Mouse (Mus musculus): Measurements from ENCODE around the gene Plxnc1. TPM values are rescaled to one million over a fixed set of nuclear protein-coding genes. Genes with fewer than 3 reads are reported as not detected.

Gene Plxnc1
- 10 to 100 TPM; 58.4 to 67.3 TPM for total RNA-seq (2021)

DNA sequence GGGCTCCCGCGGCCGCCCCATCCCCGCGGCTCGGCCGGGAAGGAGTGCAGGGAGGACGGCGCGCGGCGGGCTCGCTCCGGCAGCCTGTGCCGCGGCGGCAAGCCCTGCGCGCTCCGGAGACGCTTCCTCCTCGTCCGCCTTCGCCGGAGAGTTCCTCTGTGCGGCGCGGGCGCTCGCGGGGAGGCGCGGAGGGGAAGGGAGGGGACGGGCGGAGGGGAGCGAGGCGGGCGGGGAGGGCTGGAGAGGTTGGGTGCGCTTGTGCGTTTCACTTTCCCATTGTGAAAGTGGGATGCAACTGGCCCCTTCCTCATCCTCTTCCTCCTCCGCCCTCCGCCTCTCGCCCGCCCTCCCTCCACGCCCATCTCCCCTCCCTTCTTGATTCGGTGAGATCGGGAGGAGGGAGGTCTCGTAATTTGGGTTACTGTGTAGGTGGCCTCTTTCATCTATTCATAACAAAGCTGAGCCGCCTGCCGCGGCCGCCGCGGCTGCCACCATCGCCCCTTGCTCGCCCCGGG, at the start of gene Plxnc1:
Gene Plxnc1, minus strand, starts transcription at position 145 of the 515 bp plus-strand sequence.
- intact Hi-C loops (cut with DNase I): loop anchor here (5.0 to 10.0 kb wide), 5 partner anchors 110 to 730 kb away; partner anchors contain the start of gene Cep83
- peak; percentile 81 for DNase-seq

DNA sequence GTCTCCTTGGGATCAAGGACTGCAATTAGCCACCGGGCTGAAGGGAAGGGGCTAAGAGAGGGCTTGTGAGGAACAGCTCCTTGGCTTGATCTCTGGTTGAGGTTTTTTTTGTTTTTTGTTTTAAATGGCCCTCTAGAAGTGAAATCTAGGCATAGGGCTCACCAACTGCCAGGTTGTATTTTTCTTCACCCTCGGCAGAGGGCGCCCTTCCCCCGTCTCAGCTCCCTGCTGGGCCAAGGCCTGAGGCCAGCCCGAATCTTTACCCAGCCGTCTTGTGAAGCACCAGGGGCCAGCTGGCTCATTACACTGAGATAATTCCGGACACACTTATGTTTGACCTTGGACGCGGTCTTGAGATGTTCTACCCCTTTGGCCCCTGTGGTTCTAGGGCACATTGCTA, 47.5 kb upstream of the Plxnc1 start:
- DNase-seq: peak; percentile 73
- intact Hi-C loops (cut with DNase I): loop anchor here (2.0 to 5.0 kb wide), 3 partner anchors 240 to 483 kb away; partner anchors contain the start of gene Socs2

DNA sequence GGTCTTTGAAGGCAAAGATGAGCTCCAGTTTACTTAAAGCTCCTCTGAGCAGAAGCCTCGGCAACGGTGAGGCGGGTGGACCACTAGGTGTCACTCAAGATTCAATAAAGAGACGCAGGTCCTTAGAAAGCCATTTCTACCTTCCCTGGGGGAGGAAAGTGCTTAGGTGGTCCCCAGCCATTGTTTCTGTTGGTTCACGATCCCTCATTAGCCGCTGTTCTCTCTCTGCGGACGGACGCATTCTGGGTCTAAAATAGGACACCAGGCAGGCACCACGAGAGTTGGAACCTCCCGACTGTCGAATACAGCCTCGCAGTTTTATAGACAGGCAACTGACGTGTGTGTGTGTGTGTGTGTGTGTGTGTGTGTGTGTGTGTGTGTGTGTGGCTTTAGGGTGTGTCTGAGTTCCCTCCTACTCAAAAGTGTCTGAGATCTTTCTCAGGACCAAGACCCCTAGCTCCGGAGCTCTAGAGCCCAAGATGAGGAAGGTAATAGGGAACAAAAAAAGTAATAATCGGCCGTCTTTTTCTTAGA, 47.0 kb upstream of the Plxnc1 start:
- peak; percentile 72 for DNase-seq
- intact Hi-C loops (cut with DNase I): loop anchor here (2.0 to 5.0 kb wide), 3 partner anchors 241 to 483 kb away; partner anchors contain the start of gene Socs2

DNA sequence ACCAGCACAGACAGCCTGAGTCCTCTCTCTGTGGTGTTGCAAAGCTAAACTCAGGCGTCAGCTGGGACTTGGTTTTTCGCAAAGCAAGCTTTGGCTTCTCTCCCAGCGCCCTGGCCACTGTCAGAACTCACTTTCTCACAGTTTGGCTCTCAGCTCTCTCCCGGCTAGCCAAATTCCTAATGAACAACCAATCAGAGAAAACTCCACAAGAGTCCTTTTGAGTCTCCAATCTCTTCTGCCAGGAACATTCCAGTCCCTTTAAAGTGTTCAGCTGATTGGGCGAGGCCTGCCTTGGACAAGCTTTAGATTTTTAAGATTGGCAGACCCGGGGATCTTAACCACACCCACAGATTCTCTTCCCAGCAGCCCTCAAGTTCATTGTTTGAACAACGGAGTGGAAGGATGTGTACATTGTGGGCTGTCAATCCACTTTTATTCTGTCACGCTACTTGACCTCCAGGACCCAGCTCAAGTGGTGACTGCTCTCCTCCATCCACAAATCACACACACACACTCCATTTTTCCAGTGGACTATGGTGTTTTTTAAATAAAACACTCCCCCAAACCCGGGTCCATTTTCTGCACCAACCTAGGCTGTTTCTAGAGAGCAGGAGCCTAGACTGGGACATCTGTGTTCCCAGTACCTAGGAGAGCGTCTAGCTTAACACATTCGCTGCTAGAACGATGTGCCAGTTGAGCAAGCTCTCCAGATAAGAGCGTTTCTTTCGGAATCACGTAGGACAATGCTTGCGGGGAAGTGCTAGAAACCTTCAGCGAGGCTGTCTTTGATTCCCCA, 46.3 kb upstream of the Plxnc1 start:
- intact Hi-C loops (cut with DNase I): loop anchor here (5.0 kb wide), 2 partner anchors 241 to 426 kb away; partner anchors contain the start of gene Socs2
- DNase-seq: peak; percentile 86

DNA sequence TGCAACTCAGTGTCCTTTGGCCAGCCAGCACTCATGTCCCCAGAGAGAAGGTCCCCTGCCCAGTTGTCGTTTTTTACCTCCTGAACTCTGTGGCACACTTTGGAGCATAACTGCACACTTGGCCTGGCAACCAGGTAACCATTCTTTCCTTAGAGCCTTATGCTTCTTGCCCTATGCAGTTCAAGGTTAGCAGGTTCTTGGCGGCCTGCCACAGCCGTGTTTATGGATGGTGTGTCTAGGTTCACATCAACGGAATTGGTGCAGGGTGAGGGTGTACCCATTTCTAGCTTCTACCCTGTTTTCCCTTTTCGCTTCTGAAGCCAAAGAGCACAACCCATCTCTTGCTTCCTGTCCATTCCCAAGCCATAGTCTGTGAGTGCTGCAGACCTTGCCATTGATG, 44.7 kb upstream of the Plxnc1 start:
- DNase-seq: peak; percentile 19
- intact Hi-C loops (cut with DNase I): no loop called here

DNA sequence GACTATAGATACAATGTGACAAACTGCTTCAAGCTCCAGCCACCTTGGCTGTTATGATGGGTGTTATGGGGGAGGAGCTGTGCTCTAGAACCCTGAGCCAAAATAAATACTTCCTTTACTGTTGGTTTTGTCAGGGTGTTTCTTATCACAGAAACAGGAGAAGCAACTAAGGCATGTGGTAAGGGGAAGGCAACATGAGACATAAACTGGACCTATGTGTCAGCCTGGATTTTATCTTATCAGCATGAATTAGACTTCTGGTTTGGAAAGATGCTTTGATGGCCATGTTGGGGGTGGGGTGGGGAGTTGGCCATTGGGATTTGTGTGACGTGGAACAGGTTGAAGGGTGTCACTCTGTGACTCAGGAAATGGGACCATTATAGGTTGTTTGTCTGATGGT, 40.5 kb upstream of the Plxnc1 start:
- DNase-seq: no peak
- intact Hi-C loops (cut with DNase I): no loop called here

DNA sequence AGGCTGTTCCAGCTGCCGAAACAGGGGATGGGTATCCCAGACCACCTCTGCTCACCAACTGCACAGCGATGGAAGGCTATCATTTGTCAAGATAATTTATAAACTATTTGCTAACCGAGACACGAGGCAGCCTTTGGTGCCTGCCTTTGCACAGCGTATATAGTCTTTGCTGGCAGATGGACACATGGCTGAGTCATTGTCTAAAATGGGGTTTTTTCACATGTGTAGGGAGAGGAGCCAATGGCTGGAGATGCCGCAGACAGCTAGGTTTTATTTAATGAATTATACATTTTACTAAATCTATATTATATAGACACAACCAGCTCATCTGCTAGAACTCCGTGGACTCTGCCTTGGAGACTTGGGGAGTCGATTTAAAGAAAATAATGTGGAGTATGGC, 37.9 kb upstream of the Plxnc1 start:
- DNase-seq: no peak
- intact Hi-C loops (cut with DNase I): no loop called here

DNA sequence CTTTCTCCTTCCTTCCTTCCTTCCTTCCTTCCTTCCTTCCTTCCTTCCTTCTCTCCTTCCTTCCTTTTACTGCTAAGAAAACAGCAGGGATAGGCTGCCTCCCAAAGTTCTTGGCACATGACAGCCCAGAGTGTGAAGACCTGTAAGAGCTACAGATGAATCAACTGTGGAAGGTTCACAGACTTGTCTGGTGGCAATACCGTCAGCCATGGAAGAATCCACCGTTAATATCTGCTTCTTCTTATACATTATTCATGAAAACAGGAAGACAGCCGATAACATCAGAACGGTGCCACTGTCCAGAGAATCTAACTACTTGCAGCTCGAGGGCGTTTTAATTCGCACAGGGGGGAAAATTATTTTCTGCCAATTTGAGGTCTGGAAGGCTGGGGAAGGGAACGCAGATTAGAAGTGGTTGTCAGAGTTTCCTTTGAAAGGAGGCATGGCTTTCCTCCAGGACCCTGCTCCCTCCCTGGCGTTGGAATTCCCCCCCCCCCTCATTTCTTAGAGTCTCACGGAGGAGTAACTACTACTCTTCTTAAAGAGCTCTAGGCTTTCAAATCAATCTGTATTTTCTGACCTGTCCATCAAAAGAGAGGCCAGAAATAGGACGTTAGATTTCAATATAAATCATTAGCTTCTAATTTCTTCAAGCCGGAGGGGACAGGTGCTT, 37.0 kb upstream of the Plxnc1 start:
- intact Hi-C loops (cut with DNase I): no loop called here
- no peak for DNase-seq

DNA sequence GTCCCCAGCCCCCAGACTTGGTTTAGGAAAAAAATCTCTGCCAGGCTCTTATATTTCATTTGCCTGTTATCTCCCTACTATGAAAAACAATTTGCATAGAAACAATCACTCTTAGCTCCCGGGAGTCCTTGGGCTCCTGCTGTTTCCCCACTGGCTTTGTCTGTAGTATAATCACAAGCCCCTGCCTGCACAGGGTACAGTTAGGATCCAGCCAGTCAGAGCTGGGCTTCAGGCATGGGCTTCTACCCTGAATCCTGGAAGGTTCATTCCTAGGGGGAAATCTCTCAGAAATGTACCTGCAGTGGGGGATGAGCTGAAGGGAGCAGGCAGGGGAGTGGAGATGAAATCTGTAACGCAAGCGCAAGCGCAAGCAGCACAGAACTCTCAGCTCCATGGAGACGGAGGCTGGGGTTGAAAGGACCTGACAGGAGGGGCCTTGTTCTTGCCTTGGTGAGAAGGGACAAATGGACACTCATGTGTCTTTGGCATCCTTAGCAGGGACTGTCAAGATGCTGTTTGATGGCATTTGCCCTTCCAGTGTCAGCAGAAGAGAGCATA, 33.7 kb upstream of the Plxnc1 start:
- no peak for DNase-seq
- intact Hi-C loops (cut with DNase I): no loop called here

DNA sequence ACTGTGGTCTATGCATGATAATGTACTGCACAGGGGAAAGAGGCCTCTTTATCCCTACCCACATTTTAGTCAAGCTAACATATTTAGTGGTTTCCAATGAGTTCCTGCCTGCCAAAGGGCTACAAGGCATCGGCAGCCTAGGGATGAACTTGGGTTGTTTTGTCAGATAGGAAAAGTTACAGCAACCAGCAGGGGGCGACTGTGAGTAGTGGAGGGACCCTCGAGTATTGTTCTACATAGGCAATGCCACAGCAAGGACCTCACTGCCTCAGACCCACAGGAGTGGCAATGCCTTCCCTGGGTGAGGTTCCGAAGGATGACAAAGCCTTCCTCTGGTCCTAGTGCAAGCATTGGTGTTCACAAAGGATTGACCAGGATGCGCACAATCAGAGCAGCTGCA, 31.7 kb upstream of the Plxnc1 start:
- intact Hi-C loops (cut with DNase I): no loop called here
- DNase-seq: peak; percentile 55

DNA sequence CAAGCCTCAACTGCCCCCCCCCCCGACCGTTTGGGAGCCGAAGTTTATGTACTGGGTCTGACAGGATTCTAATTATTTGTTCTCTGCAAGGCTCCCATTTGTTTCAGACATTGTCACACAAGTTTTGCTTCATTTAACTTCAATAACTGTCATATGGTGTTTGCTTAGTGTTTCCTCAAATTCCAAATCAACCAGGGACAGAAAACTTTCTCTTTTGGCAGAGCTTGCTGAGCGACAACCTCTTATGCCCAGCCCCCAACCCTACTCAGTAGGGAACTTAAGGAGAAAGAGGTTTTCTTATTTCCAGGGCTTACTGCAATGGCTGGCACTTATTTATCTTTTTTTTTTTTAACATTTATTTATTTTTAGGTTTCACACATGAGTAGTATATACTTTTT, 30.5 kb upstream of the Plxnc1 start:
- intact Hi-C loops (cut with DNase I): no loop called here
- DNase-seq: no peak

DNA sequence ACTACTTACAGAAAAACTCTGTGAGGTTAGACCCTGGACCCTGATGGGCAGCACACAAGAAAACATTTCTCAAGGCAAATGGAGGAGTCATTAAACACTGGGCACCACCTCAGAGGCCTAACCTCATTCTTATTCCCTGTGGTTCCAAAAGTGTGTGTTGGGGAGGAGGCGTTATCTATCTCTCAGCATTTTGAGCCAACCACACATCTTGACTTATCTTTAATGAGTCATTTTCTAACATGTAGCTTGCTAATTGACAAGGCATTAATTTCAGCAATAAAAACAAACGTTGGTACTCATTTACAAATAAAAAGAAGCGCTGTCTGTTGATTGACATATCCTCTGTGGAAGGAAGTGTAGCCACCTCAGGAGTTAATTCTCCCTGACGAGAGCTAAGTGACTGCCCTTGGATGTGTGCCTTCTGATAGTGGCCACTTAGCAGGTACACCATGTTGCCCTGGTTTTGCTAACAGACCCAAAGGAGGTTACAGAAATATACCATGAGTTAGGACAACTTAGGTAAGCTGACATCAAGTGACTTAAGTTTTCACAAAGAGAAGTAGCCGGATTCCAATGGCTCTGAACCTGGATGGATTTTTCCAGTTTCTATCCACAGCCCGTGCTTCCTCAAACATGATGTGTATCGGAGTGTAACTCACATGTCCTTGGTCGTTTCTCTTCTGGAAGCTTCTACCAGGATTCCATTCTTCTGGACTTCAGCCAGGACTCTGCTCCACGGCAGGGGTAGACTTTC, 29.9 kb upstream of the Plxnc1 start:
- DNase-seq: peak; percentile 21
- intact Hi-C loops (cut with DNase I): no loop called here

DNA sequence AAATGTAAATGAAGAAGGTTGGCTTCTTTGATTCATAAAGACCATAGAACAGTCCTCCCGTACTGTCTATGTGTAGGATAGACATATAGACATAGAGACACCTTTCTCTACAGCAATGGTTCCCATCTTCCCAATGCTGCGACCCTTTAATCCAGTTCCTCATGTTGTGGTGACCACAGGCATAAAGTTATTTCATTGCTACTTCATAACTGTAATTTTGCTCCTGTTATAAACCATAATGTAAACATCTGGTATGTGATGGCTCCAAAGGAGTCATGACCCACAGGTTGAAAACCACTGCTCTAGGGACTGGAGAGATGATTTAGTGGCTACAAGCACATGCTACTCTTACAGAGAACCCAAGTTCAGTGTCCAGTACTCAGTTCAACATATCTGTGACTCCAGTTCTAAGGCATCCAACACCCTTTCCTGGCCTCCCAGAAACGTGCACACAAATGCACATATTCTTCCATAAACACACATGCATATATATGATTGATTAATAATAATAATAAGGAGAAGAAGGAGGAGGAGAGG, 27.1 kb upstream of the Plxnc1 start:
- intact Hi-C loops (cut with DNase I): no loop called here
- DNase-seq: no peak

DNA sequence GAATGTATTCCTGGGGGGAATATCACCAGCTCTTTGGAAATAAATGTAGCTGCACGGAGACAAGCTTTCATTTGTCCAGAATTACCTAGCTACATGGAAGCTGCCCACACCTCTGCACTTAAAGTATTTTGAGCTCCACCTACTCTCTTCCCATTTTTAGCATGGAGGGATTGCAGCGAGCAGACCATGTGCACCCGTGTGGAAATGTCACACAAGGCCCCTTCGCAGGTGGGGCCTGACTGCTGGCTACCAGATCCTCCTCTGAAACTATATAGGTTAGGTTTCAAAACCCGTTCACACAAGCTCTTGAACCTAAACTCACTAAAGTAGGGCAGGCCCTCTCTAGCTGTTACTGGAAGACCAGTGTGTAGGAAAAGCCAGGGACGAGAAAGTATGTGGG, 25.6 kb upstream of the Plxnc1 start:
- intact Hi-C loops (cut with DNase I): no loop called here
- no peak for DNase-seq

DNA sequence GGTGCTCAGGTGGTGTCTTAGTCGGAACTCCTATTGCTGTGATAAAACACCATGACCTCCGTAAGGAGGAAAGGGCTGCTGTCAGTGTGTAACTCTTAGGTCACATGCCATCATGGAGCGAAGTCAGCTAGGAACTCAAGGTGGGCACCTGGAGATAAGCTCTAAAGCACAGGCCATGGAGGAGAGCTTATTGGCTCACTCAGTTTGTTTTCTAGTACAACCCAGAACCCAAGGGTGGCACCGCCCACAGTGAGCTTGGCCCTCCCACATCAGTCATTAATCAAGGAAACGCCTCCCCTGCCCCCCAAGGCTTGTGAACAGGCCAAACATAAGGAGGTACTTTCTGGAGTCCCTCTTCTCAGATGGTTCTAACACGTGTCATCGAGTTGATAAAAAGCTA, 22.8 kb upstream of the Plxnc1 start:
- DNase-seq: no peak
- intact Hi-C loops (cut with DNase I): no loop called here

DNA sequence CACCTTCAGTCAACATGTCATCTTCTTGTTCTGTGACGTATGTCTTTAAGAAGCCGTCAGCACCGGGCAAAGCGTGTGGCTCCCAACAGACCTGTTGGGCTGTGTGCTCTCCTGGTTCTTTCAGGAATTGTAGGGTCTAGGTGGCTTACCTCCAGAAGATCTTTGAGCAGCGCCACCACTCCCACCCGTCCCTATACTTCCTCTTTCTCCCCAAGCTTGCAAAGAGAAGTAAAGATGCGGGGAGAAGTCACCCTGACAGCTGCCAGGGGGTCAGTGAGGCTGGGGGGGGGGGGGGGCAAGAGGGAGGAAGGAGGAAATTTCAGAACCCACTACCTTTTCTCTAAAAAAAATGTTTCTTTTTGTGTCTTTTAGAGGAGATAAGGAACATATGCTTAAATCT, 22.2 kb upstream of the Plxnc1 start:
- no peak for DNase-seq
- intact Hi-C loops (cut with DNase I): no loop called here

DNA sequence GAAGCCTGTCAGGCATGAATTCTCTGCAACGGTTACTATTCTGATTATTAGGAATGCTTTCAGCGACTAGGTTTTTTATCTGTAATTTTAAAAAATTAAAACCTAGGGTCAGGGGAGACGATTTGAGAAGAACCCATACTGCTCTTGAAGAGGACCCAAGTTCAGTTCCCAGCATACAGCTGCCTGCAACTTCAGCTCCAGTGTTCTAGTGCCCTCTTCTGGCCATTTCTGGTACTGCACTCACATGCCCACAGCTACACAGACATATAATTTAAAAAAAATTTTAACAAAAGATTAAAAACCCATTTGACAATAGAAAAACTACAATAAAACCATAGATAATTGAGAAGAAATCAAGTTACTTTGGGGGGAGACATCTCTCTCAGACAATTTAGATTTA, 20.5 kb upstream of the Plxnc1 start:
- no peak for DNase-seq
- intact Hi-C loops (cut with DNase I): no loop called here

DNA sequence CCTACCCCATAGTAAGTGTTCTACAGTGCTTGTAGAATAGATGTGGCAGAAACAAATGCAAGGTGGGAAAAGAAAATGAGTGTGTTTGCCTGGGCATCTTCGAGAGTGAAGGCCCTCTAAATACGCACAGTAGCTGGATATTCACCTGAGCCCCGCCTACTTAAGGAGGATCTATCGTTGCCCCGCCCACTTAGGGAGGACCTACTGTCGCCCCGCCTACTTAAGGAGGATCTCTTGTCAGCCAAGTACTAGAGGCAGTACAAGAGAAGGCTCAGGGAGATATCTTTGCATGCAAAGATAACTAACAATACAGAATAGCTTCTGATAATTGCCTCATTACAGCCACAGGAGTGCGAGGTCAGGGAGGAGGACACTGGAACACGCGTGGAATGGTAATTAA, 17.4 kb upstream of the Plxnc1 start:
- no peak for DNase-seq
- intact Hi-C loops (cut with DNase I): no loop called here

DNA sequence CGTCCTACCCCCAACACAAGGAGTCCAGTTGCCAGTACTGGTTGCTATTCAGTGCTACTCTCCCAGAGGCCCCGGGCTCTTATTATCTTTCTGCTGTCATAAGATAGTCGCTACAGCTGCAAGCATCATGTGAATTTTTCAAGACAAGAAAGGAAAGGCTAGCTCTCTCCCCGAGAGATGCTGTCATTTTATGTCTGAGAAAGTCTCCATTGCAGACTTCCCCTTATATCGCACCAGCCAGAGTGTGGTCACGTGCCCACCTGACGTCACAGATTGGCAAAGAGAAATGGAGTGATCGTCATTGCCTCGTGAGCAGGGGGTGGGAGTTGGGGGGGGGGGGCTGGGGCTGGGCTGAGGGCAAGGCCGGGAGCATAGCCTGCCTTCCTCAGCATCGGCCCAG, 16.6 kb upstream of the Plxnc1 start:
- intact Hi-C loops (cut with DNase I): no loop called here
- DNase-seq: no peak

DNA sequence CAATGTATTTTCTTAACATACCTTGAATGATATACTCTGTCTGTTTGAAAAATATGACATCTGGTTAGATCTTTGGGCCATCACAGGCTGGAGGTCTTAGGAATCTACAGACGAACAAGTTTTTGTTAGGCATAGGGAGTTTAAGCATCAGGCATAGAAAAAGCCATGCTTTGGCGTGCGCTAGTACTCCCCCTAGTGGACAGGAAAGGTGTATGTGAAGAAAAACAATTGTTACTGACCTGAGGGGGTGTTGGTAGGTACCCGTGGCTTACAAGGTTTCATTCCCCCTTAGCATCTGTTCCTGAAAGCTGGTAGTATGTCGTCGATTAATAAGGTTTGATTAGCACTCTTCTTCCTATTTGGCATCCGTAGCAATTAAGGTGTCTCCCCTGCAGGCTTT, 13.7 kb upstream of the Plxnc1 start:
- peak; percentile 49 for DNase-seq
- intact Hi-C loops (cut with DNase I): no loop called here
